Mouse (Mus musculus): ENCODE results near the gene Csrp3.

Csrp3 gene

DNA sequence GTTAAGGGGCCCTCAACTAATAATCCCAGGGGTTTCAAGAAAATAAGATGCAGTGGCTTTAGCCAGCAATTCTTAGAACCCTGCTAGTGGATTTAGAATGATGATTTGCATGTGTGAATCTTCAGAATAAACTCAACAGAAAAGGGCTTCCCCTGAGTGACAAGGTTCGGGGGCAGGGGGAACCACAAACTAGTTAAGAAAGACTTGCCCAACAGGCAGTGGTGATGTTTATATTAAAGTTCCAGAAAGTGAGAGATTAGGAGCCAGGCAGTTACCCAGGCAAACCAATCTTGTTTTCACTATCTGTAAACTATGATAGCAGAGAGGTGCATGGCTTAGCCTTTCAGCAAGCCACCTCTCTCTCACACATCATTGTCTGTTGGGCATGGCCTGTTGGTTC lies 15.1 kb downstream of the Csrp3 start:
- DNase-seq (ENCODE audit: low read depth in 1 of 2, low spot score in 2 of 2): no peak

DNA sequence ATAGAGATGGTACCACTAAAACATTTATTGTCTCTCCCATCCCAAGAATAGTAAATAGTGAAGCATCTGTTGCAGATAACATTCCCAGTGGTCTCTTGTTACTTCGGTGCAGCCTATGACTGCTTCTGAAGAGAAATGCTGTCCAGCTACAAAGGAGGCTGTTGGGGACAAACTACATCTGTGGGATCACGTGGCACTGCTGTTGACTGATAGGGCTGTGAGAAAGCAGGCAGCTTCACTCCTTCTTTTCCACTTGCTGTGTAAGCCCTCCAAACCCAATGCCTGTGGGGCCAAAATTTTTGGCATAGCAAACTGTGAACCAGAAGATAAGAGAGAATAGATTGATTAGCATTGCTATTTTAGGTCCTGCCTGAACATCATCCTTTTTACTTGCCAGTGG lies 17.4 kb downstream of the Csrp3 start:
- no peak for DNase-seq (ENCODE audit: low read depth in 1 of 2, low spot score in 2 of 2)

DNA sequence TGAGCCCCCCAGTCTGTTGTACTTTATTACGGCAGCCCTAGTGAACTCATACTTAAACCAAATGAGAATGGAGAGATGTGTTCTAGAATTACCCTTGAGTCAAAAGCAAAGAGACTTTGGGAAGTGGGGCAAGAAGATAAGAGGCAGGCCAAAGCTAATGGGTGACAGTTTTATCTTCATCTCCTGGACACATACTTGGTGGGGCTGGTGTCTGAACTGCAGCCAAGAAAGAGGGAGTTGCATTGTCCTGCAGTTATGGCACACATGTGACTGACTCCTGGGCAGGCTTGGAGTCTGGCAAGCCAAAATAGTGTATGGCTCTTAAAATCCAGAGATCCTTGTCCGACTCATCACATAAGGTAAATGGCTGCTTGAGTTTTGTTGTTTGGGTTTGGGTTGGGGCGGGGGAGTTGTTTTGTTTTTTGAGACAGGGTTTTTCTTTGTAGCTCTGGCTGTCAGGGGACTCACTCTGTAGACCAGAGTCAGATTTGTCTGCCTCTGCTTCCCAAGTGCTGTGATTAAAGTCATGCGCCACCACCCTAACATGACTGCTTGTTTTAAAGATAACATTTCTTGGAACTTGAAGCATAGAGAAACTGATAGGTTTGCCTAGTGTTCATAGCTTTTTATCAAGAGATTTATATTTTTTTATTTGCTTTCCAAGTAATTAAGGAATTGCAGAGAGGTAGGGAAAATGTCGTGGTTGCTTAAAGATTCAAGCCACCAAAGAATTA lies 18.5 kb downstream of the Csrp3 start:
- no peak for DNase-seq (ENCODE audit: low read depth in 1 of 2, low spot score in 2 of 2)

DNA sequence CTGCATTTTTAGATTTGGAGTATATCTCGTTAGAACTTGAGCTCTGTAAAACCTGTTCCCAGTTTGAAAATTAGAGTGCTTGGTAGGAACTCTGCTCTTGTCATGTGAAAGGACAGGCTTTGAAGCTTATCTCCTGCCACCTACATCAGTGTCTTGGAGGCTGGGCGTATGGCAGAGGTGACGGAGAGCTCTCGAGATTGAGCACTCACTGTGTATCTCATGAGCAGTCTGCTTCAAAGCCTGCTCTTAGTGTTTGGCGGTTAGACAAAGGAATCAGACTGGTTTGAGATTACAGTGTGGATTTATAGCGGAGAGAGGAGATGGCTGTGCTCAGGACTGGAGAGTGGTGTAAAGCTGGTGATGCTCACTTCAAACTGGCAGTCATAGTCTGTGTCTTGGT lies 22.7 kb downstream of the Csrp3 start:
- no peak for DNase-seq (ENCODE audit: low read depth in 1 of 2, low spot score in 2 of 2)

DNA sequence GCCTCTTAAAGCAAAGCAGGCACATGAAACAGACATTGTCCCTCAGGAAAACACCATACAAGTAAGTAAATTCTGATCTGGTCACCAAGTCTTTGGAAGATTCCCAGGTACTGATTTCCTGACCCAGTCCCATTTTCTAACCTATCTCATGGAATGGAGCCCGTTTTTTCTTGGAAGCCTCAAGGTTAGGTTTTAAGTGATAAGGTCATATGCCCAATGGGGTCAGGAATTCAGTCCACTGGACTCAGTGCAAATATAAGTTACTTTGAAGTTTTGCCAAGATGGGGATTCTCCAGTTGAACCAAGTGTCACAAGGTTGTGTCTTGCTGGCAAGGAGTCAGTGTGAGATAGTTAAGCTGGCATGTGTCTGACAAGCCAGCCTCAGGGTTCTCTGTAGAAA lies 23.2 kb downstream of the Csrp3 start:
- DNase-seq (ENCODE audit: low read depth in 1 of 2, low spot score in 2 of 2): no peak

- no peak for DNase-seq (ENCODE audit: low read depth in 1 of 2, low spot score in 2 of 2)
Measured at GRCm38 (mm10) chr7:48823621-48824020, 24.2 kb downstream of the Csrp3 start.

DNA sequence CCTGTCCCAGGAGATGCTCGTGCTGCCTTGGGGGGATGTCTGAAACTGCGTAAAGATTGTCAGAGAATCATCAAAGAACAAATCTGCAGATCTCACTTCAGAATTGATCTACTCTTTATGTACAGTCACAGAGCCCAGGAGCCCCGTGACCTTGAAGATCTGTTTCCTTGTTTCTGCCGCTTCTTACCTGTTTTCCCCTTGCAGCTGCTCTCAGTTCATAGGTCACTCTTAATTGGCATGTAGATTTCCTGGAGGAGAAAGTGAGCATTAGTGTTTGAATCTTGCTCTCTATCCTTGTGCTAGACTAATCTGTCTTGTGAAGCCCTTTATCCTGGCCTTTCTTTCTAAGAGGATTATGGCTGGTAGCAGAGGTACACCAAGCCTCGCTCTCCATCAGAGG lies 26.2 kb downstream of the Csrp3 start:
- no peak for DNase-seq (ENCODE audit: low read depth in 1 of 2, low spot score in 2 of 2)

DNA sequence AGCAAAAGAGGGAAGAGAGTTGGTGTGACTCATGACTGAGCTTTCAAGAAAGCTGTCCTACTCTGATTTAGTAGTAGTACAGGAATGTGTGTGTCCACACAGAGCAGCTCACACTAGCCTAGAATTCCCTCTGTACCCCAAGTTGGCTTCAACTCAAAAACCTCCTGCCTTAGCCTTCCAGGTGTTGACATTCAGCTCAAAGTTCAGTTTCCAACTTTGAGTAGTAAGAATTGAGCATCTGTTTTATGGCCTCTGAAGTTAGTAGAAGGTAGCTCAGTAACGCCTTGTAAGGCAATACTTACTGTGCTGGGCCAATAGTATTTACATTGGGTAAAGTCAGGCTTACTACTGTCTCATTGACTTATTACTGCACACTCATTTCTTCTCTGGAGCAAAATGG lies 34.2 kb downstream of the Csrp3 start:
- no peak for DNase-seq (ENCODE audit: low read depth in 1 of 2, low spot score in 2 of 2)

DNA sequence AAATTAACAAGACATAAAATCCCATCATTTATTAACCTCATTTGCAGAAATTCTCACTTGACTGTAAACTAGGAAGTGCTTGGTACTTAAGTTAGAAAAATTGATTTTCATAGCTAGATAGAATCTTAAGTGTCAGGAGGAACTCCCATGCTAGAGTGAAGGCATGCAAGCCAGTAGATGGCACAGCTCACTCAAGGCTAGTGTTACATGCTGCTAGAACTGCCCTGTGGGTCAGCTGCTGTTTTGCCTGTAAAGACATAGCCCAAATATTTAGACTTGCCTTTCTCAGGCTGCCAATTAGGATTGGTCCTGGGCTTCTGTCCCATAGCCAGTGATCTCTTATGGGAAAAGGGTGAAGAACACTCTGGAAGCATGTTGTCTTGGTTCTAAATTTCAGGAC lies 35.5 kb downstream of the Csrp3 start:
- no peak for DNase-seq (ENCODE audit: low read depth in 1 of 2, low spot score in 2 of 2)

DNA sequence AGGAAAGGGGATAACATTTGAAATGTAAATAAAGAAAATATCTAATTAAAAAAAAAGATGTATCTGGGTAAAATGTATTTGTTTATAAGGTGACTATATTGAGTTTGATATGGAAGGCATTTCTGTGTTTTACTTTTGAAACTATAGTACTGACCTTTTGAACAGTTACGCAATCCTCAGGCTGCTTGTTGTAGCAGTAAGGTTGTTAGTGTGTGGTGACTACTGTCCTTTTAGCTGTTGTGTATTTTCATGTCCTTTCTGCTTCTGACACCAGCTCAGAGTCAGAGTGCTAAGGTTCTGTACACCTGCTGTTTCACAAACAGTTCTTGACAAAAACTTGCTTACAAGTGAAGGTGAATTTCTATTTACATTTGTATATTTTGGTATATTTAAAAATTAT lies 37.2 kb downstream of the Csrp3 start:
- DNase-seq (ENCODE audit: low read depth in 1 of 2, low spot score in 2 of 2): no peak

DNA sequence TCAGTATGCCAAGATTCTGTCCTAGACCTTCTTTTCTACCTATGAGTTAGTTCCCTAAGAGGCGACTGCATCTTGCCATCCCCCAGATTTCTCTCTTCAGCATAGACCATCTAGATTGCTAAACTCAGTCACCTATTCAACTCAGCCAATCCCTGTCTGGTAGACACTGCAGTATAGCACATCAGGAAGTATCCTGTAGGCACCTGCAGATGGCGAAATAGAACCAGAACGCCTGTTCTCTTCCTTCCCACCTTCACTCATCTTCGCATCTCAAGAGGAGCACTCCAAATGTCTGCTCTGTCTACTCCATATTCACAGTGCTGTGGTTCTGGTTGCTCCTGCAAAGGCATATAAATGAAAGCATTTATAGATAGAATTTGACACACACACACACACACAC lies 41.2 kb downstream of the Csrp3 start:
- DNase-seq (ENCODE audit: low read depth in 1 of 2, low spot score in 2 of 2): no peak

DNA sequence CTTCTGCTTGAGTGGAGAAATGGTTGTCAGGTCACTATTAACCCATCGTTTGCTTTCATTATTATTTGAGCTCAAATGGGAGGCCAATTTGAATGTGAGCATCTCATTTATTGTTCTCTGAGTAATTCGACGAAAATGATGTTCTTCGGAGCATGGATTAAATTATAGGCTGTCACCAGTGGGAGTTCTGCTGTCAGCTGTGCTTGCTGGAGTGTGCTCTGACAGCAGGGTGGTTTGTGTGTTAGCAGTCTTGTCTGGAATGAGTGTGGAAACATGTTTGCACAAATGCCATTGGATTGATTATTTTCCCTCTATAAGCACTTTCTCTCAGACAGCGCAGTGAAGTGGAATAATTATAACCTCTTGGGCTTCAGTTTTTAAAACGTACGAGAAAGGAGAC lies 44.5 kb downstream of the Csrp3 start:
- no peak for DNase-seq (ENCODE audit: low read depth in 1 of 2, low spot score in 2 of 2)

- no peak for DNase-seq (ENCODE audit: low read depth in 1 of 2, low spot score in 2 of 2)
Measured at GRCm38 (mm10) chr7:48795130-48795529, 52.7 kb downstream of the Csrp3 start.

DNA sequence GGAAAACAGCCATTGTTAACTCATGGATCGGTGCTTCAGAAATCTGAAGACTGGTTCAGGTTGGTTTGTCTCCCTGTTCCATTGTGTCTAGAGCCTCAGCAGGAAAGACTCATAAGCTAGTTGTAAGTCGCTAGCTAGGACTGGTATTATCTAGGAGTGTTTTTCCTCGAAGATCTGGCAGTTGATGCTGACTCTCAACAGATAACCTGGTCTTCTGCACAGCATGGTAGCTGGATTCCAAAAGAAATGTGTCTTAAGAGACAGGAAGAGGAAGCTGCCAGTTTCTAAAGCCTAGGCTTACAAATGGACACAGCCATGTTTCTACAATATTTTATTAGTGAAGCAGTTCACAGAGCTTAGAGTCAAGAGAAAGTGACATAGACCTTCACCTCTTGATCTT lies 56.4 kb downstream of the Csrp3 start:
- no peak for DNase-seq (ENCODE audit: low read depth in 1 of 2, low spot score in 2 of 2)

DNA sequence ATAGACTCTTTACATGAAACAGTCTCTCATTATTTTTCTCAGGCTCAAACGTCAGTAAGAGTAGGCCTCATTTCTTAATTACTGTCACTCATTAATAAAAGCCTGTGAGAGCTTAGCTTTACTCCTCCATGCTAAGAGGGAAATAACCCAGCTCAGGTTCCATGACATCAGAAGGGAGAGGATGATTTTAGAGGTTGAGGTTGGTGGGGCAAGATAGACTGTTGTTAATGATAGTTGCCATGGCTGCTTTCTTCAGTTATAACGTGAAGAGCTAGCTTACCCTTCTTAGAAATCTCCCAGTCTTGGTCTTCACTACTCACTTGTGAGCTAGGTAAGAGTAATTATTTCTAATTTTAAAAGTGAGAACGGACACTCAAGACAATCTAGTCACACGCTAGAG lies 57.7 kb downstream of the Csrp3 start:
- no peak for DNase-seq (ENCODE audit: low read depth in 1 of 2, low spot score in 2 of 2)

DNA sequence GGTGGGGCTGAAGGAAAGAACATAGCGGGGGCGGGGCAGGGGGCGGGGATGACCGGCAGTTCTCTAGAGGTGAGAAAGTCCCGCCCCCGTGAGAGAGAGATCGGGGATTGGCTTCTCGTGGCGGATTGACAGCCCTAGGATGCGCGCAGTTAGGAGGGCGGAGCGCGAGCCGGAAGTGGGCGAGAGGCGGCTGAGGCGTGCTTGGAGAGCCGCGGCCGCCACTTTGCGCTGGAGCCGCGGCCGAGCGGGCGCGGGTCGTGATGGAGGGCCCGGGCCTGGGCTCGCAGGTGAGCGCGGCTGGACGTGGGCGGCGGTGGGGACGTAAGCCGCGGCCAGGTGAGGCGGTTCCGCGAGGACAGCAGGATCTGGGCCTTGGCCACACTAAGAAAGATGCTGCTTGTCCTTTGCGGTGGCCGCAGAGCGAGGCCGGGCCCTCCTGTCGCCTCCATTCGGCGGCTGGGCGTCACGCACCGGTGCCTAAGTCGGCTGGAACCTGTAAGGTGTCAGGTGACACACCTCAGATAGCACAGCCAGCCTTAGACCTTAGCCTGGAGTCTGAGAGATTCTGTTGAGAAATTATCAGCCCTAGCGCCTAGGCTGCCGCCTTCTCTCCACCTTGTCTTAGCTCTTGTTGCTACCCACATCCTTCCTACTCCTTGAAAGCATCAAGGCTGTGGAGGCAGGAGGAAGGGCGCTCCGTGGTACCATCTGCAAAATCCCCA lies 58.8 kb downstream of the Csrp3 start, which contains the start of gene Zdhhc13:
Zdhhc13 (plus strand) TSS at position 153 of the 722 bp plus-strand sequence.
- peak; percentile 64 to 79 for DNase-seq (ENCODE audit: low read depth in 1 of 2, low spot score in 2 of 2)

DNA sequence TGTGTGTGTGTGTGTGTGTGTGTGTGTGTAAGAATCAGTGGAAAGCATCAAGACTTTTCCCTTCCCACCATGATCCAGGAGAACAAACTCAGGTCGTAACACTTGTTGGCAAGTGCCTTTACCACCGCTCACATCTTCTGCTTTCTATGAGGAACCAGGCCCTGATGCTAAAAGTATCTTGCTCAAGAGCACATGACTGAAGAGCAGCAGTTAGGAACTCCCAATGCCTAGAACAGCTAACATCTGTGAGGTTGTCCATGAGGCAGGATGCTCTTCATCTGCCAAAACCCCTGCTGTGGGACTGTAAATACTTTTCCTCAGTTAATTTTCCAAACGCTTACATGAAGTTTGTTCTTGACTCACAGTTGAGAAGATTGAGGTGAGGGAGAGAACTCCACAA lies 59.5 kb downstream of the Csrp3 start:
- peak; percentile 45 to 56 for DNase-seq (ENCODE audit: low read depth in 1 of 2, low spot score in 2 of 2)

DNA sequence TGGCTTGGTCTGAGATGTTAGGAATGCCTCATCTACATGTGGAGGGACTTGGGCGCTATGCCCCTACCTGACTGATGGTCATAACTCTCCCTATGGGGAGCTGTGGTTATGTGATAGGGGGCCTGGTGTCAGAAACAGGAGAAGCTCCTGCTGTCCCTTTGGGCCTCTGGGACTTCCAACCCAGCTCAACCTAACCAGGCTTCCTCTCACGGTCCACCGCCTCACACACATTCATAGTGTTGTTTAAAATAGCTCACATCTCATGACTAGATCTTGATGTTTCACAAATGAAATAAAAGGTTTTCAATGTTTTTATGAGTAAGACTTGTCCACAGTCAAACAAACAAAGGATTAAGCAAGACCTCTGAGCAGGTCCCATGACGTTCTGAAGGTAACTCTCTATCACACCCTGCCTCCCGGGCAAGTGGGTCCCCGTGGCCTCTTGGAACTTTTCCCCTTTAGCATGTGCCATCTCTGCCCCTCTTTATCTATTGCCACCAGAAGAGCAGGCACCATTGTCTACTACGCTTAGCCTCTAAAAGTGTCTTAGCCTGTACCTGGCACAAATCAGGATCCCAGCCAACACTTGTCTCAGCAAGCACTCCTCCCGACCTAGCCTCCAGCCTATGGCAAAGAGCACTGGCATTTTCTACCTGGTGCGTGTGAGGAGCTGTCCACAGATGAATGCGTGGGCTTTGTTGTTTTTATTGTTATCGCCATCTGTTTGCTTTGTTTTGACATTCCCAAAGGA lies 62.9 kb downstream of the Csrp3 start:
- no peak for DNase-seq (ENCODE audit: low read depth in 1 of 2, low spot score in 2 of 2)

DNA sequence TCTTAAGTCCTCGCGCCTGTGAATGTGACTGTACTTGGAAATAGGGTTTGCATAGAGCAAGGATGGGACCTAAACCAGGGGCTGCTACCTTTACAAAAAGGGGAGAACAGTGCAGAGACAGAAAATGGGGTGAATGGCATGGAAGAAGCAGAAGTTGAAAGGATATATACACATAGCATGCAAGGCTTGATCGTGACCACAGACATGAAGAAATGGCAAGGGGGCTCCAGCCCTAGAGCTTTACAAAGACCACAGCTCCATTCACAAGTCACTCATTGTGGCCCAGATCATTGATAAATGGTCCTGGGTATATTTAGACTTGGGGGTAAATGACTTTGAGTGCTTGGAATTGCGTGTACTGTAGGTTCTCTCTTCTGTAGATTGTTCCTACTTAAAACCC lies 65.4 kb downstream of the Csrp3 start:
- DNase-seq (ENCODE audit: low read depth in 1 of 2, low spot score in 2 of 2): no peak

Measured in monocyte, adult 2 months (primary cell).